Mouse (Mus musculus) CH12.LX (cell line): ENCODE measurements around the gene 1700123O20Rik.

ENCODE experiments used
- CHD2 ChIP-seq: IDR thresholded peaks from 2 replicates; pipeline ENCODE4 v1.6.1; 2011; ENCODE audit warnings: low read length, improper control_type of control experiment
- CTCF ChIP-seq, 2 experiments: IDR thresholded peaks in 1 of 2; conservative IDR thresholded peaks in 1 of 2; 2 replicates each; pipeline ENCODE4 v1.5.1; 2011 to 2012; ENCODE audit warnings: low read depth in 2 of 2, low read length in 2 of 2, improper control_type of control experiment in 1 of 2, inconsistent platforms in 1 of 2, mild to moderate bottlenecking in 1 of 2, moderate library complexity in 1 of 2
- POLR2A ChIP-seq: IDR thresholded peaks from 2 replicates; pipeline ENCODE4 v1.6.1; 2011; ENCODE audit warnings: low read depth, mild to moderate bottlenecking, improper control_type of control experiment, low read length
- POLR2AphosphoS2 ChIP-seq: IDR thresholded peaks from 2 replicates; pipeline ENCODE4 v1.6.1; 2011; ENCODE audit warnings: low read depth, low read length, improper control_type of control experiment
- USF1 ChIP-seq: IDR thresholded peaks from 2 replicates; pipeline ENCODE4 v1.6.1; 2014; ENCODE audit warnings: low read depth, mild to moderate bottlenecking, inconsistent platforms, low read length, improper control_type of control experiment
- USF2 ChIP-seq: conservative IDR thresholded peaks from 2 replicates; pipeline ENCODE4 v1.6.1; 2011; ENCODE audit warnings: low read depth, low read length, improper control_type of control experiment

GRCm38 (mm10) chr14:54674317-54674716, 11.7 kb upstream of the 1700123O20Rik start:
- TF ChIP-seq POLR2A (no peak), CHD2 (no peak), CTCF (conservative IDR thresholded peaks at IDR 0.05 in 1 of 2, IDR thresholded peaks at IDR 0.05 in 1 of 2; ENCODE audit: low read depth in 2 of 2, low read length in 2 of 2) (no peak), USF1 (no peak), POLR2AphosphoS2 (no peak), USF2 (no peak)
